Mouse (Mus musculus): ENCODE data around the gene Mterf1b. TPM values are rescaled to one million over a fixed set of nuclear protein-coding genes. Genes with fewer than 3 reads are reported as not detected.

Mterf1b gene
- 12.2 TPM for polyA plus RNA-seq (2017; shearing (Covaris generic))

DNA sequence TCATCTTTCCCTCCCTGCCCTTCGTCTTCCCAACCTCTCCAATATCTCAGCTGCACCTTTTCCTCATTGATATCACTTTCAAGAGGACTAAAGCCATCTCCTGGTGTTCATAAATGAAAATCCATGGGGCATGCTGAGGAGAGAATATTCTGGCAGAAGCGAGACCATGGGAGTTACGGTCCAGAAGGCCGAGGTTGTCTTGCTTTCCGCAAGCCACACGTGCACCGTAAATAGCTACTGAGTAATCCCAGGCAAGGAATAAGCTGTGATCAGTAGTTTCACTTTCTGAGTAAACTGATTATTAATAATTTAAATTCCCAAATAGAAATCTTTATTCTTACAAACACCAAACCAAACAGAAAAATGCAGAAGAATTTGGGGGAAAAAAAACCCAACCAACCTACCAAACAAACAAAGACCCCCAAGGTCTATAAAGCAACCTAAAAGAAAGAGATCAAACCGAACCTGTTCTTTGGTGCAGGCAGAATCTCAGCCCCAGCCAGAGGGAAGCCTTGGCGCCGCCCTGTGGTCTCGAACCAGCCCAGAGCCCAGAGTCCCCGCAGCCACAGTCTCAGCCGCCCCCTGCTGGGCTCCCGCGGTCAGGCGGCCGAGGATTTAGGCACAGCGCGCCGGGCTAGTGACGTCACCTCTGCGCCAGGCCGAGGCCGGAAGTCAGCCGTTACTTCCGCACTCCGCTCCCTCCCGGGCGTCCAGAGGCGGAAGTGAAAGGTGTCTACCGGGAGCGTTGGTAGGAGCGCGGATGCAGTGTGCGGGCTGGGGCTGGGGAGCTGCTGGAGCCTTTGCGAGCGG is at the start of gene Mterf1b:
TSS of gene Mterf1b (plus strand) at position 697 of the 810 bp plus-strand sequence.

Other genes with a start within 250 kb of the Mterf1b start
- gene Cyp51, start 87.6 kb upstream of the Mterf1b start, polyA plus RNA-seq (2017; shearing (Covaris generic)), result 56.5 TPM

All from activated CD4-positive, CD25-positive, alpha-beta regulatory T cell, adult 9 weeks (primary cell).